Mouse (Mus musculus): ENCODE data around the gene Enkur. TPM values are rescaled to one million over a fixed set of nuclear protein-coding genes. Genes with fewer than 3 reads are reported as not detected.

The Enkur gene
- 0.07 and 0.09 TPM in 2 replicates for polyA plus RNA-seq (2012; rRNA removed)

GRCm38 (mm10) chr2:21204912-21205830 is at the start of gene Enkur, which contains the start of gene Thnsl1:
Gene Enkur, minus strand, starts transcription at chr2:21205365.
Gene Thnsl1, plus strand, starts transcription at chr2:21205724.

Other genes with a start within 250 kb of the Enkur start
- gene Arhgap21, start 236.5 kb downstream of the Enkur start, polyA plus RNA-seq (2012; rRNA removed), result 10.5 TPM in 2 replicates
- 1.2 TPM in 2 replicates for gene Thnsl1, start 359 bp upstream of the Enkur start, polyA plus RNA-seq (2012; rRNA removed)
- gene Gpr158, start 162.2 kb upstream of the Enkur start, polyA plus RNA-seq (2012; rRNA removed), result not detected in 2 replicates

All from liver, embryonic 14 days (tissue).